Mouse (Mus musculus): ENCODE data around the gene Sec31a. TPM values are rescaled to one million over a fixed set of nuclear protein-coding genes. Genes with fewer than 3 reads are reported as not detected.

The Sec31a gene
- polyA plus RNA-seq, 1 experiment from 2014 or later = 92.2 TPM

GRCm38 (mm10) chr5:100333607-100334380 lies 82.2 kb downstream of the Sec31a start:
- WGBS = 71% methylated on average over 14 of the region's 14 CpGs
- no peak overlapping the region for H3K9ac ChIP-seq (ENCODE audit: low read length)
- no peak overlapping the region for H3K4me3 ChIP-seq (ENCODE audit: low read depth, low read length)
- DNase-seq (ENCODE audit: low spot score, missing footprints) (no peak), ATAC-seq (ENCODE audit: low FRiP score) (no peak)
- no peak overlapping the region for H3K4me2 ChIP-seq
- no peaks in the 10 kb centered on the region for H3K4me1 ChIP-seq (ENCODE audit: control insufficient read depth, insufficient read depth, low read length)
- H3K9me3 ChIP-seq (ENCODE audit: control insufficient read depth, low read length) = no peaks in the 10 kb centered on the region
- H3K27ac ChIP-seq (ENCODE audit: low read depth, low read length) = no peak overlapping the region
- no peaks in the 10 kb centered on the region for H3K27me3 ChIP-seq (ENCODE audit: control insufficient read depth, insufficient read depth, low read length)
- no peaks in the 10 kb centered on the region for H3K36me3 ChIP-seq (ENCODE audit: control insufficient read depth, insufficient read depth, low read length)

DNA sequence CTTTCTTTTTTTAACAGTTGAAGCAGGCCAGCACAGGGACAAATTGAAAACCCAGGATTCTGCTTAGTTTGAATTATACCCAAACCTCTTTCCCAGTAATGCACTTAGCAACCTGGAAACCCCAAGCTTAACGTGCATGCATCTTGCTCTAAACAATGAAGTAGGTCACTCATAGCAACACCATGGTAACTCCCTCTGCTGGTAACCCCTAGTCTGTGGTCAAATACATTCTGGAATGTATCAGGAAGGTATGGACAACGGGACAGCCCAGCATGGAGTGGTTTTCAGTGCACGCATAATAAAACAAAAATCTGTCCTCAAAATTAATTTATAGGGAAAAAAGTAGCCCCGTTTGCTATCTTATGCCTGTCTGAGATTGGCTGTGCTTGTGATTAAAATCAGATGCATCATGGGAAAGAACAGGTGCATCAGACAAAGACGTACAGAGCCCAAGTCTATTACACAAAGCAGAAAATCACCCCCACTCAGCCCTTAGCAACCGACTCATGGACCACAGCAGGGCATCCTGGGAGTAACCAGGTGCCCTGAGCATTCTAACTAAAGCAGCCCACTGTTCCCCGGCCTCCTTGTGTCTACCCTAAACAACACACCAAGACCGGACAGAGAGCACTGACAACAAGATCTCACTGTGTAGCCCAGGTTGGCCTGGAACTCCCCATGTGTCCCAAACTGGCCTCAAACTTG lies 83.6 kb downstream of the Sec31a start:
- Histone ChIP-seq H3K9ac (ENCODE audit: low read length) (no peak overlapping the region), H3K27ac (ENCODE audit: low read depth, low read length) (no peak overlapping the region), H3K27me3 (ENCODE audit: control insufficient read depth, insufficient read depth, low read length) (no peaks in the 10 kb centered on the region), H3K36me3 (ENCODE audit: control insufficient read depth, insufficient read depth, low read length) (no peaks in the 10 kb centered on the region), H3K4me1 (ENCODE audit: control insufficient read depth, insufficient read depth, low read length) (no peaks in the 10 kb centered on the region), H3K4me3 (ENCODE audit: low read depth, low read length) (no peak overlapping the region), H3K9me3 (ENCODE audit: control insufficient read depth, low read length) (no peaks in the 10 kb centered on the region), H3K4me2 (no peak overlapping the region)
- peak; percentile 46; the same call in 1 of the 2 replicates for ATAC-seq (ENCODE audit: low FRiP score)
- no peak for DNase-seq (ENCODE audit: low spot score, missing footprints)
- WGBS = 54% methylated on average over 8 of the region's 8 CpGs

DNA sequence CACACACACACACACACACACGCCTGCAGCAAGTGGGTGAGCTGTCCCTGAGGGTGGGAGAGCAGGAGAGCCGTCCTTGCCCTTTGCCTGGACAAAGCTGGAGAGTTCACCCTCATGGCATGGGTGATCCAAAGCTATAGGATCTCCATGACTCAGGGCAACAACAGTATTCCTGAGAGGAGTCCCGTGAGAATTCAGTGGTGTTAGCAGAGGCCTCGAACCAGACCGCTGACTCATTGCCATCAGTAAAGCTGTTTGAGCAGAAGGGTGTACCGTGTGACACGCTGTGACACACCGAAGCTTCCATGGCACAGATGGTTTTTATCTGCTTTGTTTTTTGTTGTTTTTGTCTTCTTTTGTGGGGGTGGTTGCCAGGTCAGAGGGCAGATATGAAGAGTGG lies 84.4 kb downstream of the Sec31a start:
- no peaks in the 10 kb centered on the region for H3K27me3 ChIP-seq (ENCODE audit: control insufficient read depth, insufficient read depth, low read length)
- no peak for ATAC-seq (ENCODE audit: low FRiP score)
- H3K9ac ChIP-seq (ENCODE audit: low read length) = no peak overlapping the region
- H3K4me3 ChIP-seq (ENCODE audit: low read depth, low read length) = no peak overlapping the region
- H3K9me3 ChIP-seq (ENCODE audit: control insufficient read depth, low read length) = no peaks in the 10 kb centered on the region
- H3K36me3 ChIP-seq (ENCODE audit: control insufficient read depth, insufficient read depth, low read length) = no peaks in the 10 kb centered on the region
- H3K4me1 ChIP-seq (ENCODE audit: control insufficient read depth, insufficient read depth, low read length) = no peaks in the 10 kb centered on the region
- H3K27ac ChIP-seq (ENCODE audit: low read depth, low read length) = no peak overlapping the region
- H3K4me2 ChIP-seq = no peak overlapping the region
- no peak for DNase-seq (ENCODE audit: low spot score, missing footprints)
- 86% methylated on average over 8 of the region's 8 CpGs for WGBS

DNA sequence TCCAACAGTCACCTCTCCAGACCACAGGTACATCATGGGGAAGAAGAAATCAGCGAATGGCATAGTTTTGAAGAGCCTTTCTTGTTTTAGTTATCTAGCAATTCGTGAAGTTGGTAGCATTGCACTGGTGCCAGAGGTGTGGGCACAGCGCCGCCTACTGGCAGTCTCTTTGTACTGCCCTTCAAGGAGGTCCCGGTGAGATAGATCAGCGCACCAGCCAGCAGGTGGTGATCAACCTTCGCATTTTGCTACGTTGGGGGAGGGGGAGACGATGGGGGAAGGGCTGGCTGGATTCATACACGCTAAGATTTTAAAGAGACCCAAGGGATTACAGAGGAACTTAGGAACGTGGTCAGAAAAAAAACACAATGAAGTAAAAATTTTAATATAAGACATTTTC lies 94.0 kb downstream of the Sec31a start:
- Histone ChIP-seq H3K27ac (ENCODE audit: low read depth, low read length) (no peak overlapping the region), H3K4me2 (no peak overlapping the region), H3K9me3 (ENCODE audit: control insufficient read depth, low read length) (no peaks in the 10 kb centered on the region), H3K9ac (ENCODE audit: low read length) (no peak overlapping the region), H3K27me3 (ENCODE audit: control insufficient read depth, insufficient read depth, low read length) (no peaks in the 10 kb centered on the region), H3K4me3 (ENCODE audit: low read depth, low read length) (no peak overlapping the region), H3K4me1 (ENCODE audit: control insufficient read depth, insufficient read depth, low read length) (no peaks in the 10 kb centered on the region), H3K36me3 (ENCODE audit: control insufficient read depth, insufficient read depth, low read length) (no peaks in the 10 kb centered on the region)
- peak; percentile 73; the same call in 1 of the 2 replicates for ATAC-seq (ENCODE audit: low FRiP score)
- peak; percentile 98 for DNase-seq (ENCODE audit: low spot score, missing footprints)
- WGBS = 2% methylated on average over 11 of the region's 11 CpGs

- no peak for ATAC-seq (ENCODE audit: low FRiP score)
- no peak overlapping the region for H3K4me2 ChIP-seq
- H3K4me3 ChIP-seq (ENCODE audit: low read depth, low read length) = no peak overlapping the region
- no peak for DNase-seq (ENCODE audit: low spot score, missing footprints)
- H3K36me3 ChIP-seq (ENCODE audit: control insufficient read depth, insufficient read depth, low read length) = no peaks in the 10 kb centered on the region
- no peak overlapping the region for H3K27ac ChIP-seq (ENCODE audit: low read depth, low read length)
- no peaks in the 10 kb centered on the region for H3K27me3 ChIP-seq (ENCODE audit: control insufficient read depth, insufficient read depth, low read length)
- 84% methylated on average over 7 of the region's 7 CpGs for WGBS
- H3K9ac ChIP-seq (ENCODE audit: low read length) = no peak overlapping the region
- H3K9me3 ChIP-seq (ENCODE audit: control insufficient read depth, low read length) = no peaks in the 10 kb centered on the region
- no peaks in the 10 kb centered on the region for H3K4me1 ChIP-seq (ENCODE audit: control insufficient read depth, insufficient read depth, low read length)
Measured at GRCm38 (mm10) chr5:100317842-100318241, 98.2 kb downstream of the Sec31a start.

- Histone ChIP-seq H3K27me3 (ENCODE audit: control insufficient read depth, insufficient read depth, low read length) (no peaks in the 10 kb centered on the region), H3K4me1 (ENCODE audit: control insufficient read depth, insufficient read depth, low read length) (no peaks in the 10 kb centered on the region), H3K9me3 (ENCODE audit: control insufficient read depth, low read length) (no peaks in the 10 kb centered on the region), H3K4me3 (ENCODE audit: low read depth, low read length) (no peak overlapping the region), H3K9ac (ENCODE audit: low read length) (no peak overlapping the region), H3K27ac (ENCODE audit: low read depth, low read length) (no peak overlapping the region), H3K36me3 (ENCODE audit: control insufficient read depth, insufficient read depth, low read length) (no peaks in the 10 kb centered on the region), H3K4me2 (no peak overlapping the region)
- ATAC-seq (ENCODE audit: low FRiP score) (no peak), DNase-seq (ENCODE audit: low spot score, missing footprints) (no peak)
- WGBS = 89% methylated on average over 18 of the region's 18 CpGs
Measured at GRCm38 (mm10) chr5:100317010-100317409, 99.0 kb downstream of the Sec31a start.

DNA sequence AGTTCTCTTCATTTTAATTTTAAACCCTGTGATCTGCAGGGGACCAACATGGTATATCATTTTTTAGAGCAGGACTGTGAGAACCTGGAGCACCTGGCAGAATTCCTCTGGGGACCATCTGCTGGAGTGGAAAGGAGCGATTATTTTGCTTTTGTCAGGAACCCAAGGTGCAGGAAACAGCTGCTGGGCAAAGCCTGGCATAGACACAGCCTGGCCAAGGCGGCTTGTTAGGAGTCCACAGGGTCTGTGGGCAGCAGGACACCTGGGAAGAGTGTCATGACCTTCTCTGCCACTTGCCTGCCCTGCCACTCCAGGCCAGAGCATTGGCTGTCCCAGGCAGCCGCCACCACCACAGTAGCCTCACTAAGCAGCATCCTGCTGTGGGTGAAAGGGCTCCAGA lies 100.4 kb downstream of the Sec31a start:
- Histone ChIP-seq H3K4me2 (no peak overlapping the region), H3K27me3 (ENCODE audit: control insufficient read depth, insufficient read depth, low read length) (no peaks in the 10 kb centered on the region), H3K9ac (ENCODE audit: low read length) (no peak overlapping the region), H3K4me1 (ENCODE audit: control insufficient read depth, insufficient read depth, low read length) (no peaks in the 10 kb centered on the region), H3K36me3 (ENCODE audit: control insufficient read depth, insufficient read depth, low read length) (no peaks in the 10 kb centered on the region), H3K4me3 (ENCODE audit: low read depth, low read length) (no peak overlapping the region), H3K9me3 (ENCODE audit: control insufficient read depth, low read length) (no peaks in the 10 kb centered on the region), H3K27ac (ENCODE audit: low read depth, low read length) (no peak overlapping the region)
- ATAC-seq (ENCODE audit: low FRiP score) (no peak), DNase-seq (ENCODE audit: low spot score, missing footprints) (no peak)
- 46% methylated on average over 3 of the region's 3 CpGs for WGBS

DNA sequence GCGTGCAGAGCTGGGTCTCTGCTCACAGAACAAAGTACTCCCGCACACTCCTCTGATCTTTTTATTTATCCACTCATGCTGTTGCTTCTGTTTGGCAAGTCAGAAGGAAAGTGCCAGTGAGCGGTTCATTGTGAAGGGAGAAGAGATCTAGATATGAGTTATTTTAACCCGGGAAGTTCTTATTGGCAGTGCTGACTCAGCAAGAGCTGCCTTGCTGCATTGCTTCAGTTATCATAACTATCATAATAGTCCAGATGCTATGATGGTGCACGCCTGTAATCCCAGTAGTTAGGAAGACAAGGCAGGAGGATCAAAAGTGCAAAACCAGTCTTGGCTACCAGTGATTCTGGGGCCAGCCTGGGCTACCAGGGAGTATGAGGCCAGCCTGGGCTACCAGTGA lies 103.6 kb downstream of the Sec31a start:
- no peaks in the 10 kb centered on the region for H3K27me3 ChIP-seq (ENCODE audit: control insufficient read depth, insufficient read depth, low read length)
- H3K36me3 ChIP-seq (ENCODE audit: control insufficient read depth, insufficient read depth, low read length) = no peaks in the 10 kb centered on the region
- H3K4me2 ChIP-seq = no peak overlapping the region
- H3K9ac ChIP-seq (ENCODE audit: low read length) = no peak overlapping the region
- no peak overlapping the region for H3K4me3 ChIP-seq (ENCODE audit: low read depth, low read length)
- no peaks in the 10 kb centered on the region for H3K9me3 ChIP-seq (ENCODE audit: control insufficient read depth, low read length)
- WGBS = 91% methylated on average over 5 of the region's 5 CpGs
- no peak for ATAC-seq (ENCODE audit: low FRiP score)
- H3K4me1 ChIP-seq (ENCODE audit: control insufficient read depth, insufficient read depth, low read length) = no peaks in the 10 kb centered on the region
- H3K27ac ChIP-seq (ENCODE audit: low read depth, low read length) = no peak overlapping the region
- peak; percentile 72 for DNase-seq (ENCODE audit: low spot score, missing footprints)

Data from midbrain, embryonic 11.5 days (tissue).